Mouse (Mus musculus): Measurements from ENCODE around the gene Olfr94. TPM values are rescaled to one million over a fixed set of nuclear protein-coding genes. Genes with fewer than 3 reads are reported as not detected.

Olfr94 gene
- polyA plus RNA-seq (2017; shearing (Covaris generic)): not detected

DNA sequence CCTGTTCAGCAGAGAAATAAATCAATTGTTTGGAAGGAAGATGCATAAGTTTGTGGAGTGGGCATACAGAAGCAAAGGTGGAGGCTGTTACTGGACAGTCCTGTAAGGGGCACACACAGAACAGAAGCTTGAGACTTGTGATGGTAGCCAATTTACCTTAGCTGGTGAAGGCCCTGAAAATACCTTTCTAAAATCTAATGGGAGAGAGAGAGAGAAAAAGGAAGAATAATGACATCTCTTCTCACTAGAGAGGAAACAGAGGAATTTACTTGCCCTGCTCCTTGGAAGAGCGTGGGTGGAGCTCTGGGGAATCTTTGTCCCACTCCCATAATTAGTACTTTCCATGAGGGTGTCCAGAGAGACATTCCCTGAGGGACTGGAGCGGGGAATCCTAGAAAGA lies at the start of gene Olfr94:
Gene Olfr94, minus strand, starts transcription at position 101 of the 400 bp plus-strand sequence.

DNA sequence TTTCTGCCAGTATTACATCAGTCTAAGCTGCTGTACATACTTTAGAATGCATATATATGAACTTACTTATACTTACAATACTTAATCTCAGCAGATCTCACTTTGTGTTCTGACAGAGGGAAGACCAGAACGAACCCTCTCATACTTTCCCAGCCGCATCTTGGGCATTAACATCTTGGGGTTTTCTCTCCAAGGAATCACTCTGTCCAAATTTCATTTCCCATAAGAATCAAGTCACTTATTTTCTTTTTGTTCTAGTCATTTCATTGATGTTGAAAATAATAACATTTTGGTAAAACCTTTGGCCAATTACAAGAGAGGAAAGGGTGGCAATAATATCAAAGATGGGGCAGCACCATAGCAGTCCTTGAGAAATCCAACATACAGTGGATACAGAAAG lies 36.4 kb upstream of the Olfr94 start, which contains the start of gene Olfr97:
Gene Olfr97, minus strand, starts transcription at position 101 of the 400 bp plus-strand sequence.

DNA sequence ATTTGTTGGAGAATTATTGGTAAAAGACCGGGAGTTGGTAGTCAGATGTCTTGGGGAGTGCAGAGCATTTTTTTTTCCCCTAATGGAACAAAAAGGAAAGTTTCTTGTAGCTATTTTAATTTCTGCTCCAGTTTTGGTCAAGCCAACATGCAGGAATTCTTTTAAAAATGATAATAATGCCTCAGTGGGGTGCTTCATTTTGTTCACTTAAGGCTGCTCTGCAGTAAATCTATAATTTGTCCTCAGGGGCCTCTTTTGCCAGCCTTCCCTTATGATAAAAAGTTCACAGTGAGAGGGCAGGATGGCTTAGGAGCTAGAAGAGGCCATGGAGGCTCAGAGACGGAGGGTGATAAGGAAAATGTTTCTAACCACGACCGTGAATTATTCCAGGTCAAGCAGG lies 19.1 kb upstream of the Olfr94 start, which contains the start of gene Olfr96:
Gene Olfr96, plus strand, starts transcription at position 301 of the 400 bp plus-strand sequence.

DNA sequence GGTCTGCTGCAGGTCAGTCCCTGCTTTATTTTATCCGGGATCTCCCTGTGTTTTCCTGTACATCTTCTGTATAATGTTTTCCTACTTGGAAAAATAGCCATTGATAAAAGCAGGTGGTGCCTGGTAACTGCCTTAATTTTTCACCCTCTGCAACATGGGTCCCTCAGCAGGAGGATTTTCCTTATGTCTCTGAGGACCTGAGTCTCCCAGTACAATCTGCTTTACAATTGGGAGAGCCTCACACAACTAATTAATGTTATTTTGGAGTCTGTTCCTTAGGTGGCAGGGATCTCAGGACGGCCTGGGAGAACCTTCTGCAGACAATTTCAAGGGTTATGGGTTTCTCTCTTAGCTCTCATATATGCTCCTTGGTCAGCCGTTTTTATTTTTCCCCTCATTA lies 12.2 kb upstream of the Olfr94 start, which contains the start of gene Olfr95:
Gene Olfr95, minus strand, starts transcription at position 101 of the 400 bp plus-strand sequence.

DNA sequence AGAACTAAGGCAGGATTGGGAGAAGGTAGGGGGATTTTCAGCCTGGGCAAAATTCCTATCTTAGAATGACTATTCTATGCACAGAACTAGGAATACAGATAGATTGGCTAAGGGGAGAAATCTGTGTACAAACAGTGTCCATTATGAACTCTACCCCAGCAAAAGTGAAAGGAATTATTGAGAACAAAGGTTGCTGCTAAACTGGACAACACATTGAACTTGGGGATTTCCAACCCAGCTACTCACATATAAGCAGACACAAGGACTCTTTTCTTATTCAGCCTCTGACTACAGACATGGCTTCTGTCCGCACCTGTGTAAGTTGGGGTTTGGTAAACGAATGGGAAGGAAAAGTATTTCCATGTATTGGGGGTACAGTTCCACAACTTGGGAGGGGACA lies 7.1 kb downstream of the Olfr94 start, which contains the start of gene Ubd:
Gene Ubd, plus strand, starts transcription at position 237 of the 400 bp plus-strand sequence.

DNA sequence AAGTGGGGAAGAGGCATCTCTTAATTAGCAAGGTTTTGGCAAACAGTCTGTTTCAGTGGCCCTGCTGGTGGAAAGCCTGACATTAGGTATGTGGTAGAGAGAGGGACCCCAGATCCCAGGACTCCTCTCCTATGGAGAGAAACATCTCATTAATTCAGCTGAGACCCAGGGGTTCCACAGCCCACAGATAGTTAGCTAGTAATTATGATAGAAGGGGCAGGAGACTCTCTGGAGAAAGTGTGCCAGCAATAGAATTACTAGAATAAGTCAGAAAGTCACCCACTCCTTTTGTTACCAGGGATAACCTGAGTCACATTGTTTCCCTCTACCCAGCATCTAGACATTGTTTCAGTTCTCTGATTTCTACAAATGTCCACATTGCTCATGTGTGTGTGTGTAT lies 39.4 kb downstream of the Olfr94 start, which contains the start of gene Olfr93:
Gene Olfr93, minus strand, starts transcription at position 101 of the 400 bp plus-strand sequence.

Other genes with a start within 250 kb of the Olfr94 start
- 100 to 1,000 TPM; 141 to 146 TPM for gene Ppp1r11, start 249.3 kb downstream of the Olfr94 start, polyA plus RNA-seq (2017; shearing (Covaris generic))
- gene Znrd1, start 242.4 kb downstream of the Olfr94 start, polyA plus RNA-seq (2017; shearing (Covaris generic)): 10 to 100 TPM; 76.7 to 88.4 TPM
- gene Znrd1as, start 242.4 kb downstream of the Olfr94 start, polyA plus RNA-seq (2017; shearing (Covaris generic)): 1 to 10 TPM; 2.8 to 2.9 TPM
- gene 2410137M14Rik, start 219.8 kb downstream of the Olfr94 start, polyA plus RNA-seq (2017; shearing (Covaris generic)): under 1 TPM; 0.23 to 0.41 TPM
- under 1 TPM in 1 of 2 experiments, not detected in 1; 0.12 TPM for gene H2-M5, start 211.5 kb downstream of the Olfr94 start, polyA plus RNA-seq (2017; shearing (Covaris generic))
- not detected for gene Zfp57, start 199.8 kb downstream of the Olfr94 start, polyA plus RNA-seq (2017; shearing (Covaris generic))
- not detected for gene Mog, start 177.6 kb downstream of the Olfr94 start, polyA plus RNA-seq (2017; shearing (Covaris generic))
- gene Gabbr1, start 155.0 kb downstream of the Olfr94 start, polyA plus RNA-seq (2017; shearing (Covaris generic)): 10 to 100 TPM; 10.7 to 14.6 TPM
- gene Olfr90, start 112.5 kb downstream of the Olfr94 start, polyA plus RNA-seq (2017; shearing (Covaris generic)): not detected
- gene Olfr91, start 102.7 kb downstream of the Olfr94 start, polyA plus RNA-seq (2017; shearing (Covaris generic)): under 1 TPM in 1 of 2 experiments, not detected in 1; 0.21 TPM
- not detected for gene Olfr92, start 80.9 kb downstream of the Olfr94 start, polyA plus RNA-seq (2017; shearing (Covaris generic))
- not detected for gene Olfr93, start 39.5 kb downstream of the Olfr94 start, polyA plus RNA-seq (2017; shearing (Covaris generic))
- 1 to 10 TPM in 1 of 2 experiments, under 1 TPM in 1; 0.52 to 2.0 TPM for gene Ubd, start 7.1 kb downstream of the Olfr94 start, polyA plus RNA-seq (2017; shearing (Covaris generic))
- not detected for gene Olfr95, start 12.1 kb upstream of the Olfr94 start, polyA plus RNA-seq (2017; shearing (Covaris generic))
- gene Olfr96, start 19.2 kb upstream of the Olfr94 start, polyA plus RNA-seq (2017; shearing (Covaris generic)): not detected
- gene Olfr97, start 36.3 kb upstream of the Olfr94 start, polyA plus RNA-seq (2017; shearing (Covaris generic)): not detected
- gene Olfr98, start 62.8 kb upstream of the Olfr94 start, polyA plus RNA-seq (2017; shearing (Covaris generic)): not detected
- 100 to 1,000 TPM; 112 to 128 TPM for gene H2-M3, start 69.2 kb upstream of the Olfr94 start, polyA plus RNA-seq (2017; shearing (Covaris generic))
- 1 to 10 TPM; 2.3 to 3.6 TPM for gene Olfr99, start 82.5 kb upstream of the Olfr94 start, polyA plus RNA-seq (2017; shearing (Covaris generic))
- under 1 TPM; 0.06 to 0.43 TPM for gene Olfr101, start 103.3 kb upstream of the Olfr94 start, polyA plus RNA-seq (2017; shearing (Covaris generic))
- under 1 TPM in 1 of 2 experiments, not detected in 1; 0.39 TPM for gene Olfr102, start 116.1 kb upstream of the Olfr94 start, polyA plus RNA-seq (2017; shearing (Covaris generic))
- not detected for gene Olfr103, start 138.7 kb upstream of the Olfr94 start, polyA plus RNA-seq (2017; shearing (Covaris generic))
- not detected for gene Olfr104-ps, start 158.6 kb upstream of the Olfr94 start, polyA plus RNA-seq (2017; shearing (Covaris generic))
- not detected for gene Olfr105-ps, start 178.0 kb upstream of the Olfr94 start, polyA plus RNA-seq (2017; shearing (Covaris generic))
- not detected for gene Olfr106-ps, start 189.4 kb upstream of the Olfr94 start, polyA plus RNA-seq (2017; shearing (Covaris generic))
- under 1 TPM; 0.04 to 0.09 TPM for gene Olfr107, start 198.2 kb upstream of the Olfr94 start, polyA plus RNA-seq (2017; shearing (Covaris generic))
- gene Olfr108, start 244.5 kb upstream of the Olfr94 start, polyA plus RNA-seq (2017; shearing (Covaris generic)): not detected